Mouse (Mus musculus) hindlimb bud, embryonic 11.5 days (tissue): ENCODE measurements around the gene Grk6.
"Not testable (repeated sequence)": the region's sequence is repeated elsewhere in the genome, so short reads cannot be mapped to it uniquely, and the experiment has no call there.

Experiments
- DNase-seq: peaks from one replicate; pipeline ENCODE4 v3.0.0-alpha.2; 2012; ENCODE audit warnings: low read depth, low spot score; ENCODE audit errors: extremely low spot score

Grk6 gene

DNA sequence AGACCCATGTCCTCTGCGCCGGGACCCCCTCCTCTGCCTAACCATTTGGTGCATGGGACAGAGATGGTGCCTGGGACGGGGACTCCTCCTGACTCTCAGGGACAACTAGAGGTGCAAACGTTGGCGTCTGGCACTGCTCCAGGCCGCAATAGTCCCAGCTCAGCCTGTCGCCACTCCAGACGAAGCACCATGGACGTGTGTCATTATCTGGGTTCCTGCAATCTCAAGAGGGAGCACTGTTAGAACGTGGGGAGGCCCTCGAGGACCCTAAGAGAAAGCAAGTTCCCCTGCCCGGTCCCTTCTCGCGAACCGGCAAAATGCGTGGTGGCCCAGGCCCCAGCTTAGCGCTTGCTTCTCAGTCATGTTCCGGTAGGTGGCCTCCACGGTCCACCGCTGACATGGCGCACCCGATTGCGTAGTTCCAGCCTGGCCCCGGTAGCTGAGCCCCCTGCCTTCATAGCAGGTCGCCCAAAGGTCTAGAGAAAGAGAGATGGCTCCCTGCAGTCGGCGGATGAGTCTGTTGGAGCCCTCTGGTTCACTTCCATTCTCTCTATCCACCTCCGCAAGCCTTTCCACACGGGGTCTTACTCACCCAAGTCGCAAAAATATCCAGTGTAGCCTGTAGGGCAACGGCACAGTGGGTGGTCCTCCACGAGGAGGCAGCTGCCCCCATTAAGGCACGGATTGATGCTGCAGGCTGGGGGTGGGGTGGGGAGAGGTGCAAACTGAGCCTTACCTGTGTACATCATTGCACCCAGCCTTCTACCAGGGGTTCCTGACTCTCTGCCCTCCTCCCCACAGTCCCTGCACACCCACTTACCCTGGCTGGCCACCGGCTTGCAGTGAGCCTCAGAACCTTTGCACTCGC lies 23.7 kb upstream of the Grk6 start:
- DNase-seq, result no peak

DNA sequence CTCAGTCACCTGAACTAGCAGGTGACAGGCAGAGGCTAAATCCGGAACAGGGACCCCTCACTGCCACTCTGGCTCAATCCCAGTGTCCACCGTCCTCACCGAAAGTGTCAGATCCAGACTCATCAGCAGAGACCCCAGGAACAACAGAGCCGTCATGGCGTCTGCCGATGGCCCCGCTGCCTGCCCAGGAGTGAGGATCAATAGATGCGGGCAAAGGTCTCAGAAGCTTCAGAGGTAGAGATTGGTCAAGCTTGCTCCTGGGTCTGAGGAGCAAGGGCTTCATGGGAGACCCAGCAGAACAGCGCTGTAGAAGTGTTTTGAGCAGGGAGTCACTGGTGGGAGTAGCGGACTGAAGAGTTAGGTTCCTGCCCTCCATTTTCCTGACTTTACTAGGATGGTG lies 18.3 kb upstream of the Grk6 start, which contains the start of gene F12:
Gene F12 (minus strand): TSS at position 181 of the 400 bp plus-strand sequence.
- no peak for DNase-seq

DNA sequence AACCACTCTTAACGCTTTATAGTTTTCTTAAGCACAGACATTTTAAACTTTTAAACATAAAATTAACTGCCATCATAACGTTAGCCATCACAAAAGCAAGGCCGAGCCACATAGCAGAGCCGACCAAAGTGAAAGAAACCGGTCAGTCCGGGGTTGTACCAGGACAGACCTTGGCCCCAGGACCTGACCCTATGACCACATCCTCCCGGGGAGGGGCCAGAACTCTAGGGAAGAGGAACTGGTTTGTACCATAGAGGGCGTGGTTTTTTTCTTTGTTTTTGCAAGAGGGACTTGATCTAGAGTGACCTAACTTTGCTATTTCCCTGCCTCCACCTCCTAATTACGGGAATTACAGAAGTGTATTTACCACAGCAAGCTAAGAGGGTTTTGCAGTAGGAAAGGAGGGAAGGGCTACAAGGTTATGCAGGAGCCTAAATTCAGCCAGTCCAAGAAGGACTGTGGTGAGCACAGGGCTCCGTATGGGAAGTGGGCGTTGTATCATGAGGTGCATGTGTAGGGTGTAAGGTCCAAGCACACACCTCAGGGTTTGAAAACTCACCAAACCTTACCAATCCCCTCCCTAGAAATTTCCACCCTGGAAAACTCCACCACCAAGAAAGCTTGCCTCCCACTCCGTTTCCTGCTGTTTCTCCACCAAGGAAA lies 15.5 kb upstream of the Grk6 start:
- DNase-seq, result no peak

DNA sequence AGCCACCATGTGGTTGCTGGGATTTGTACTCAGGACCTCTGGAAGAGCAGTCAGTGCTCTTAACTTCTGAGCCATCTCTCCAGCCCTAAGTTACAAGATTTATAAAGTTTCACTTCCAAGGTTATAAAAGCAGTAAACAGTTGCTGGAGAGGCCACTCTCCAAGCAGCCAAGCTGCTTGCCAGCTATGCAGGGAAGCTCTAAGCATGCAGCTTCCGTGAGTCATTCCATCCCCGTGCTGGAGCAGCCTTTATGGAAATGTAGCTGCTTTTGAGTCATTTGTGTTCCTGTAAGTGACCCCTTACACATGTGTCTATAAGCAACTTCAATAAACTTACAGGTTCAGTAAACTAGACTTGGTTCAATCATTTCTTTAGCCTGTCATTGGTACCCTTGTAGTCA lies 14.3 kb upstream of the Grk6 start:
- DNase-seq, result no peak

DNA sequence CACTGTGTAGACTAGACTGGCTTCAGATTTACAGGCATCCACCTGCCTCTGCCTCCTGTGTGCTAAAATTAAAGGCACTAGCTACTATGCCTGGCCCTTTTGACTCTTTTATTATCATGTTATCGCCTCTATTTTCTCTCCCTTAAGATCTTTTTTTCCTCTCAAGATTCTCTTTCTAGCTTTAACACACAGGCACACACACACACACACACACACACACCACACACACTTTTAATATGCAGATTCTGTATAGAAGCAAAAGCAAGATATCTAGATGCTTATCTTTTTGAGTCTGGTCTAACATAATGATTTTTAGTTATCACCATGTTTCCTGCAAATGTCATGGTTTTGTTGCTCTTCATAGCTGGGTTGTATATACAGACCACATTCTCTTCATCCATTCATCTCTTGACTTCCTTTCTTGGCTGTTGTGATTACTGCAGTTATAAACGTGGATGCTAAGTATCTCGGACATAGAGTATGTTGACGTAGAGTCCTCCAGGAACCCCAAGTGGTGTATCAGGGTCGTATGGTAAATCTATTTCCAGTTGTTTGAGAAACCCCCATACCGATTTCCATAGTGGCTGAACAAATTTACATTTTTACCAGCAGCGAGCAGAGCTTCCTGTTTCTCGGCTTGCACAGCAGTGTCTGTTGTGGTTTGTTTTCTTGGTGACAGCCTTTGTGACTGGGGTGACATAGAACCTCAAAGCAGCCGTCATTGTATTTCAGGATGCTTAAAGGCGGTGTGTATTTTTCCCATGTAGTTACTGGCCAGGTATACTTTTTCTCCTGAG lies 12.8 kb upstream of the Grk6 start:
- no peak for DNase-seq

DNA sequence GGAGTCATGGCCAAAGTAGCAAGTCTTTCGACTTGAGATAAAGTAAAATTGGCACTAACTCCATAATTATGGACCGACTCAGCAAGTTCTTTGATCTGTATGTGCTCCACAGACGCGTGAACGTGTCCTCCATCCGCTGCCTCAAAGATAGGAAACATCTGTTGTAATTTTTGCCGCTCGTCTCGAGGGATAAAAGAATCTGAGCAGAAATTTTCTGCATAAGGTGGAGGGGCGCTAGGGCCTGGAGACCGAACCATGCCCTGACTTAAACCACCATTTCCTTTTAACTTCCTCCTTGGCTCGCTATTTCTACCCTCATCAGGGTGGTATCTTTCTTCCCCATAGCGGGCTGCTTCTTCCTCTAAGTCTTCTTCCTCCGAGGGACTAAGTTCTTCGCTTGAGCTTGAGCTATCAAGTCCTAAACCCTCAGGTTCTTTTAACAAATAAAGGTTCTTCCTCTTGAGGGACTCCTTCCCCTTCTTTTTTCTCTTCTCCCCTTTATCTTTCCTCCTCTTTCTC lies 7.7 kb upstream of the Grk6 start:
- DNase-seq, result not testable (repeated sequence)

DNA sequence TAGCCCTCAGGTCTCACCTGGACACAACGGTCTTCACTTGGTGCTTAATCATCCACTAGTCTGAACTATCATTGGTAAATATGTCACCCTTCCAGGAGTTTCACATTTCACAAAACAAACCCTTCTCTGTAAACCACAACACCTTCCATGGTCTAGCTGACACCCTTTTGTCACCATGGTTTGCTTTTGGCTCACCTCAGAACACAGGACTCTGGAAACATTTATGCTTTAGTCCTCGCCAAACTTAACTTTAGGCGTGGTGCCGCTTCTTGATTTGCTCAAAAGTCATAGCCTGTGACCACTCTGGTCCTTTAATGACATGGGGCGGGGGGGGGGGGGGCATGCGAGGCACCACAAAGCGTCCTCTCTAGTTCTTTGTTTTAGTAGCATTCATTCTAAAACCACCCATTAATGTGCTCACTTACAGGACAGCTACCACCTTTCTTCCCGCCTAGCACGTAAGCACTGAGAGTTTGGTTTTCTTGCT lies 1.0 kb upstream of the Grk6 start:
- no peak for DNase-seq

DNA sequence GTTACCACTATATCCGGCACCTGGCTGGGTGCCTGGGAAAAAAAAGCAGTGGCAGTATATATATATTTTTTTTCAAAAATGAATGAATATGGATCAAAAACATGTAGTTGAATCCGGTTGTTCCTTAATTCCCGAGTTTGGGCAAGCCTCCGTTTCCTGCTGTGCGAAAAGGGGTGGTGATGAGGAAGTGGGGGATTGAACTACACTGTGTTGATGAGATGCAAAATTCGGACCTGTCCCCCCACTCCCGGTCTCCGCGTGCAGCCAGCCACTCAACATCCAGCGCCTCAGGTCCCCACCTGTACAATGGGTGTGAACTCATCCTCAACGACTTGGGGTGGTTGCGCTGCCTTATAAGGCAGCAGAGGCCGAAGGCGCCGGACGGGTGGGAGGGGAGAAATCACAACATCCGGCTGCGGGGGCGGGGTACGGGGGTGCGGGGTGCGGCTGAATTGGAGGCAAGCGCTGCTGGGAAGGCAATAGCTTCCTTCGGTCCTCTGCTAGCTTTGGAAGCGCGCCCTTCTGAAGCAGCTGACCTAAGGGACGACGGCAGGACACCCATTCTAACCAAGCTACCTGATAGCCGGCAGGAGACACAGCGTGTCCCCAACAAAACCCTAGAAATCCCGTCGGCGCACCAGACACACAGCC lies 461 bp upstream of the Grk6 start:
- no peak for DNase-seq

DNA sequence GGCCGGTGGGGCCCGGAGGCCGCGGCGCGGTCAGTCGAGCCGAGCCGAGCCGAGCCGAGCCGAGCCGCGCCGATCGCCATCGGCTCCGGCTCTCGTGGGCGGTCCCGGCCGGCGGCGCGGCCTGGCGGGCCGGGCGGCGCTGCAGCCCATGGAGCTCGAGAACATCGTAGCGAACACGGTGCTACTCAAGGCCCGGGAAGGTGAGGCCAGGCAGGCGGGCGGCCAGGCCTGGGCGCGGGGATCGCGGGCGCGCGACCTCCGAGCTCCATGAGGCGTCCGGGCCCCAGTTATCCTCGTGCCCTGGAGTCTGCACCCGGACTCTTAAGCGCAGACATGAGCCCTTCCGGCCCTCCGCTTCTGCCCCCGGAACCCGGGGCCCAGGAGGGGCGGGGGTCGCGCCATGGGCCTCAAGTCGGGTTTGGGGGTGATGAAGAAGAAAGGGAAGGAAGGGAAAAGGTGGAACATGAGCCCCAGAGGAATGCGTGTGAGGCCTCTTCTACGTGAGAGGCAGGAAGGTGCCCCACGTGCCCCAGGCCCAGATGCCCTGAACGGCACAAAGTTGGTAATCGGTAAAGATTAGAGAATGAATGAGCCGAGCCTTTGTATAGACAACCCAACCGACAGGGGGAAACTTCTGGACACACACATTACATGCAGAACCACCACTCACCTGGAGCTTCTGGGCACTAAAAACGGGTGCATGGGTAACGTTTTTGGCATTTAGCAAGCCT lies 654 bp downstream of the Grk6 start:
- no peak for DNase-seq

DNA sequence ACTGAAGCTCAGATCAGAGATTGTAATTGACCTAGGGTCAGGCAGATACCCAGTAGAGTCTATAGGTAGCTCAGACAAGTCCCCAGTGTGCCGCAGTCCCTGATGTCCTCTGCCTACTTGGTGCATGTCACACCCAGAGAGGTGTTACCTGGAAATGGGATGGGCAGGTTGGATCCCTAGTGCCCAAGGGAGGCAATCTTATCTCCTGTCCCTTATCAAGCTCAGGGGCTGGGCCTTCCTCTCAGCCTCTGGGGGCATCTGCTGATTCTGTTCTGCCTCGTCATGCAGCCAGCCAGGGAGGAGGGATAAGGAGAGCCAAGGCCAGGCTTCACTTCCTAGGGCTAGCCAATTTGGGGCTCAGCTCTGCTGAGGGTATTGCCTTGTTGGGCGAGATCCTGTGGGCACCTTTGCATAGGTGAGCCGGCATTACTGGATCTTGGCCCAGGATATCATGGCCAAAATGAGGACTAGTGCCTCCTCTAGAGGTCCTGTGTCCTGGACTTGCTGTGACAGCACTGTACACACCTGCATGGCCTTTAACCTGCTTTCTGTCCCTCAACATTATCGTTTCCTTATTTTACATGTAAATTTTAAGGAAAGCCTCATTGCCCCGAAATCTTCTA lies 1.7 kb downstream of the Grk6 start:
- no peak for DNase-seq

DNA sequence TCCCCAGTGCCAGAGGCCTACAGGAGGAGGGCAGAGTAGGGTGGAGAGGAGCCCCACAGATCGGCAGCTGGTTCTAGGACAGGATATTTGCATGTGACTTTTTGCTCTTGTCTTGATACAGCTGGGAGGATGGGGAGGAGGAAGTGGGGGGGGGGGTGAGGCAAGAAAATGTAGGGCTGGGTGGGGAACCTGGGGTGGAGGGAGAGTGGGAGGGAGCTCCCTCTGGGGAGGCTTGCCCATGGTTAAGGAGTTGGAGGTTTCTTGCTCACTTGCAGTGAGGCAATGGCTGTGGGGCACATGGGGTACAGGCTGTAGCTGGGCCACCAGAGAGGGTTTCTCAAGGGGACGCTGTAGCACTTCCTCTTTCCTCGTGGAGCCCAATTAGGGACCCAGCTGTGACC lies 2.7 kb downstream of the Grk6 start:
- no peak for DNase-seq

DNA sequence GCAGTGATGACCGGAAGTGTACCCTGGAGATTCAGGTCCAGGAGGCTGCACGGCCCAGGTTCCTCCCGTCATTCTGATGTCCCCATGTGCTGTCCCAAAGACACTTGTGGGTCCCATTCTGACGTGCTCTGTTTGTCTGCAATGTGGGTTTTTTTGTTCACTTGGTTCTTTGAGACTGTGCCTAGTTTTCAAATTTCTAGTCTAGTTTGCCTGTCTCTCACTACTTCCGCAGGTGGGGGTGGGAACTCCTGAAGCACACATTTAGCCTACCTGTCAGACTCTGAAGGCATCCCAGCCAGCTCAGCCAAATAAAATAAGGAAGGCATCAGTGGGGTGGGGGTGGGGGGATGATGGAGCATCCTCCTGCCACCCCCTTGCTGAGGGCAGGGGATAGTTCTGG lies 3.3 kb downstream of the Grk6 start:
- DNase-seq, result no peak

DNA sequence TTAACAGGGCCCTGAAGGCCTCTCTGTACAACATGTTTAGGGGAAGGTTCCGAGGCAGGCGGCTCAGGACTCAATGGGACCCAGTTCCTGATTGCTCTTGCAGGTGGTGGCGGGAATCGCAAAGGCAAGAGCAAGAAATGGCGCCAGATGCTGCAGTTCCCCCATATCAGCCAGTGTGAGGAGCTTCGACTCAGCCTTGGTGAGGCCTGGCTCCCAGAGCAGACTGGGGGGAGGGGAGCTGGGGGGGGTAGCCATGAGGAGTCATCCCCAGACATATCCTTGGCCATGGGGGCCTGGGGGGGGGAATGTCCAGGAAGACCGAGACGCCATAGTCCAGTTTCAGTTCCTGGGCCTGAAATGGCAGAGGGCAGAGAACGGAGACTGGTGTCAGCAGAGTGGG lies 4.3 kb downstream of the Grk6 start:
- DNase-seq, result no peak

DNA sequence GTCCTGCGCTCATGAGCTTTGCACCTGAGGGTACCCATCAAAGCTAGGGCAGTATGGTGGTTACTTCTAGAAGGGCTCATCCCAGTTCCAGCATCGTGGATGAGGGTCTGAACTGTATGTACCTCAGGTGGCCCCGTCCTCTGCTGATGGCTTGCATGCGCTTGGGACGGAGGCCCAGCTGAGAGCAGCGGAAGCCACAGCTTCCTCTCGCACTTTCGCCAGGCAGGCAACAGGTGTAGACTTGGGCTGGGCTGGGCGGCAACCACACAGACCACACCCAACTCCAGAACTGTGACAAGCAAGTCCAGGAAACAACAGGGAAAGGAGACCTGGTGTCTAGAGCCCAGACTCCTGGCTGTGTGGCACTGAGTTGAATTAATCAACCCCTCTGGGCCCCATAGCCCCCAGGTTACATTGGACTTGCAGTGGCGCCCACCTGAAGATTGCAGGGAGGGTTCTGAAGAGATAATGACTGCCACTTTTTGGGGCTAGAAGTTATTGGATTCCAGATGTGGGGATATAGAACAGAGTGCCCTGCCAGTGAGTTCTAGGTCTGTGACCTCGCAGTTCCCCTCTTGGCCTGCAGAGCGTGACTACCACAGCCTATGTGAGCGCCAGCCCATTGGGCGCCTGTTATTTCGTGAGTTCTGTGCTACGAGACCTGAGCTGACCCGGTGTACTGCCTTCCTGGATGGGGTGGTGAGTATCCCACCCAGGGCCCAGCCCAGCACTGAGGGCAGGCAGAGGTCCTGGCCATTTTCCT lies 5.0 kb downstream of the Grk6 start:
- no peak for DNase-seq

DNA sequence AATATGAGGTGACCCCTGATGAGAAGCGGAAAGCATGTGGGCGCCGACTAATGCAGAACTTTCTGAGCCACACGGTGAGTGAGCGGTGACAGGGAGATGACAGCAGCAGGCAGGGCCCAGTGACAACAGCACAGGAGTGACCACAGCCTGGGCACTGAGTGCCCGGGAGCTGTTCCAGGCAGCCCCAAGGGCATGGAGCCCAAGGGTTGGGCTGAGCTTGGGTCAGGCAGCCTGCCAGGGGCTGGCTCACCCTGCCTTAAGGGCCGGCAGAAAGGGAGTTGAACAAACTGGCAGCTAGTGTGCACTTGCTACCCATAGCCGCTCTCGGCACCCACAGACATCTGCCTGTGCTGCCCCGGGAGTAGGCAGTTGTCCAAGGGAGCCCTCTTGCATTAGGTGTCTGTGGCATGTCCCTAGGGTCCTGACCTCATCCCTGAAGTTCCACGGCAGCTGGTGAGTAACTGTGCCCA lies 5.7 kb downstream of the Grk6 start:
- DNase-seq, result no peak

DNA sequence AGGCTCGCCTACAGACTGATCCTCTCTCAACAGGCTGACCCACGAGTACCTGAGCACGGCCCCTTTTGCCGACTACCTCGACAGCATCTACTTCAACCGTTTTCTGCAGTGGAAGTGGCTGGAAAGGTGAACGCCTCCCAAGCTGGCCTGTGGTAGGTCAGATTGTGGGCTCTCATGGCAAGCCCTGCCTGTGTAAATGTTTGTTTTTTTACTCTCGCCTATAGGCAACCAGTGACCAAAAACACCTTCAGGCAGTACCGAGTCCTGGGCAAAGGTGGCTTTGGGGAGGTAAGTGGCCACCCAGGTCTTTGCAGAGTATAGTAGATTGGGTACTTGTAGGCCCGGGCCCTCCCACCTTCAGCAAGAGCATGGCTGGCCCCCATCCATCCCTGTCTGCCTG lies 6.4 kb downstream of the Grk6 start:
- DNase-seq, result no peak

DNA sequence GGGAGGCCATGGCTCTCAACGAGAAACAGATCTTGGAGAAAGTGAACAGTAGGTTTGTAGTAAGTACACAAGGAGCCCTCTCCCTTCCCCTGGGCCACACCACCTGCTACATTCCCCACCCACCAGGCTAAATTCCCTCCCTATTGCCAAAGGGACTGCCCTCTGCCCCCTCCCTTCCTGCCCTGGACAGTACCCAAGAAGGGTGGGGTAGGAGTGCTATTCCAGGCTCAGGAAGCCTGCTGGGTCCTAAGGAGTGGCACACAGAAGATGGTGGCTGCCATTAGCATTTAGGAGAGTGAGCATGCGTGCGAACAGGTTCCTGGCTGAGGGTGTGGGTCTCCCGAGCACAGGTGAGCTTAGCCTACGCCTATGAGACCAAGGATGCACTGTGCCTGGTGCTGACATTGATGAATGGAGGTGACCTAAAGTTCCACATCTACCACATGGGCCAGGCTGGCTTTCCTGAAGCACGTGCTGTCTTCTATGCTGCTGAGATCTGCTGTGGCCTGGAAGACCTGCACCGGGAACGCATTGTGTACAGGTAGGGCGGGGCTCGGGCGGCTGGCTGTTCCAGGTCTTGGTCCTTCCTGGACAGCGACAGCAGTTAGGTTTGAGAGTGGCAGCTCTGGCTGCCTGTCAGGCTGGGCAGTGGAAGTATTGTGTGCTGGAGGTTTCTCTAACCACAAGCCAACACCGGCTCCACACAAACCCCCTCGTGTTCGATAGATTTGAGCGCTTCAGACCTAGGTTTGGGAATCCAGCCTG lies 7.1 kb downstream of the Grk6 start:
- DNase-seq, result no peak

DNA sequence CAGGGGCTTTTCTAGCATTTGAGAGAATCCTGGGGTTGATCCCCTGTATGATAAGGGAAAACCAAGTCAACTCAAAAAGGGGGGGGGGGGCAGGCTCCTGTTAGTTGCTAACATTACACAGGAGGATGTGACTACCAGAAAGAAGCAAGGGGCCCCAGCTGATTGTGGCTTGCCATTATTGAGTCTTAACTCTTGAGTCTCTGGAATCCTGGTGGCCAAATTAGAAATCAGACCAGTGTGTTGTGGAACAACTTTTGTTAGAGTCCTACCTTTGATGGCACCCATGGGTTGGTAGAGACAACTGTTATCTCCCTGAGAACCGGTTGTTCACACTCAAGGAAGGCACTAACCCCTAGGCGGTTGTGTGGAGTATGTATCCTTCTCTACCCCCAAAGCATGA lies 18.1 kb downstream of the Grk6 start:
- no peak for DNase-seq
